Mouse (Mus musculus) layer of hippocampus, adult 18-20 months (tissue): ENCODE measurements at regions not wholly inside any gene's neighbourhood (a gene's known extent, or its start where the extent isn't known, plus 50 kb on each side); places are given as distances from the start of the nearest gene placed in this dataset.

ENCODE experiments used
- DNase-seq, 2 experiments: peaks; one replicate each; pipeline ENCODE4 v3.0.0; 2022; ENCODE audit warnings: low spot score in 2 of 2

DNA sequence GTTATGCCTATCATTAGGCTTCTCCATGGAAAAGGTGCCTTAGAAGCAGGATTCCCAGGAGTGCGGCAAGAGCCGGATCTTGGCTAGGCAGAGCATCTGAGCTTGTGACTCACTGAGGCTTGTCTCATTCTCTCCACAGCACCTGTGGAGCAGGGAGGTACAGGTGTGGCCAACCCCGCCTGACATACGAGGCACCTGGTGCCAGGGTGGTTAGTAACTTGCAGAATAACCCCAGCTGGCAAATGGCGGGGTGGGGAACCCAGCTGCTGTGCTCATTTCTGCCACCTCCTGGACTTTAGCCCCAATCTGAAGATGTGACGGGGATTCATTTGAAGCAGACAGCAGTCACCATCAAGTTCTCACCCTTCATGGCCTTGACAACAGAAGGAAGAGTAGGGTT lies 96.2 kb downstream of the Pdgfra start:
- DNase-seq = no peak

DNA sequence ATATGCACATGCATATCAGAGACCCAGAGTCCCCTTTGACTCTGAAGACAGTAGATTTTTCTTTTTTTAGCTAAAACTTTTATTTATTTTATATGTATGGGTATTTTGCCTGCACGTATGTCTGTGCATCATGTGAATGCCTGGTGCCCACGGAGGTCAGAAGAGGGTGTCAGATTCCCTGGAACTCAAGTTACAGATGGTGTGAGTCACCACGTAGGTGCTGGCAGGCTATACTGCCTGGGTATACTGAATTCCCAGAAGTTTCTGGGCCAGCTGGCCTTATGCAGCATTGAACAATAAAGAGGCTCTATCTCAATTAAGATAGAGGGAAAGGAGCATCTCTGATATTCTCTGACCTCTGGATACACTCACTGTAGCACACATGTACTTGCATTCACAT lies 97.6 kb downstream of the Pdgfra start:
- no peak for DNase-seq

DNA sequence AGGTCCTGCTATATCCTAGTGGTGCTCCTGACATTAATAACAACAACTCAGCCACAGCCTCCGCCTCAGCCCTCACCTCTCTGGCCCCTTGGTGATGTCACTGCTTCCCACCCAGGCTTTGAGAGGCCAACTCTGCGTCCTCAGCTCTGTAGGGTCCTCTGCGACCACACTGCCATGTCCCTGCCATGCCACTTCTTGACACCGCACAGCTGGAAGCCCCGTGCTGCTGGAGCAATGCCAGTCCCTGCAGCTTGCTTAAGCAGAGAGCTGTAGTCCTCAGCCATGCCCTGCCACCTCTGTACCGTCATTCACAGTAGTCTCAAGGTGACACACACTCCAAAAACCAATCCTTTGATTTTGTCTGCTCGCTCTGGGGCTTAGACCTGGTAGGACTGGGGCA lies 101.3 kb downstream of the Pdgfra start:
- DNase-seq = no peak

DNA sequence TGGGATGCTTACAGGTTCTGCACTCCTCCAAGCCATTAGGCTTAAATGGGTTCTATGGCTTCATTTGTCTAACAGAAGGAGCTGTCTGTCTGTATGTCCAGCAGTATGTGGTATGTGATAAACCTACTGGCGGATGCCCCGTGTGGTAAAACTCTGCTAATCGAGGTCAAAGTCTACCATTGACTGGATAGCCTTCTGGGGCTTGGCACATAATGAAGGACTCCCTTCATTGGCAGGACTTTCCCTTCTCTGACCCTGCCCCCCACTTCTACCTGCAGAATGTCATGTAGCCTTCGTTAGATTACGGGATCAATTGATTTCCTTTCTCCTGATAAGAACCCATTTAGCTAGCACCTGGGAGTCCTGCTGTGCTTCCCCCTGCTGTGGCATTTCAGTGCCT lies 101.7 kb downstream of the Pdgfra start:
- no peak for DNase-seq

DNA sequence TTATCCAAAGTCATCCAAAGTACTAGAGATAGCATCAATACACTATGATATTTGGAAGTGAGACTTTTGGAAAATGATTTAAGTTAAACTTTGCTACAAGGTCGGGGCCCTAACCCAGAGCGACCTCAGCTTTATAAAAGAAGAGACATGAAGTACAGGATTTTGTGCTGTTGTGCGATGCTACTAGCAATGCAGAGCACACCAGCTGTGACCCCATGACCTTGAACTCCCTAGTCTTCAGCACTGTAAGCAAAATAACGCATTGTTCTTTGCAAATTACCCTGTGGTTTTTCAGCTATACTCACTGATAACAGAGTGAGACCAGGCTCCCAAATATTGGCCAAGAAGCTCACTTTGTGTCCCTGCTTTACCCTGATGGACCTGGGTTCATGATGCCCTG lies 104.1 kb downstream of the Pdgfra start:
- DNase-seq = no peak

DNA sequence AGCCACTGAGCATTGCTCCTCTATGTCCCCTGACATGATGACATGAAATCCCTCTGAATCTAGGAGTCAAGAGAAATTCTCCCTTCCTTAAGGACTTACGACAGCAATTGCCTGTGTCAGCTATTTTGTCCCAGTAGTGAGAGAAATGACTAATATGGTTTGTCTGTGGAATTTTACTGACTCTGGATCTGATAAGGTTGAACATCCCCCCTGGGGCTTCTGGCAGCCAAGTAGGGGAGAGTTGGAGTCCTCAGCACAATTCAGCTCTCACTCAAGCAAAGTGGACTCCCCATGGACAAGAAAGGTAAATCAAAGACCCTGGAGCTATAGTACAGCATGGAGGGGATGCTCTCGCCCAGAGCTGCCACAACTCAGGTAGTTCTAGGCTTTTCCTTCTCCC lies 105.0 kb downstream of the Pdgfra start:
- no peak for DNase-seq

DNA sequence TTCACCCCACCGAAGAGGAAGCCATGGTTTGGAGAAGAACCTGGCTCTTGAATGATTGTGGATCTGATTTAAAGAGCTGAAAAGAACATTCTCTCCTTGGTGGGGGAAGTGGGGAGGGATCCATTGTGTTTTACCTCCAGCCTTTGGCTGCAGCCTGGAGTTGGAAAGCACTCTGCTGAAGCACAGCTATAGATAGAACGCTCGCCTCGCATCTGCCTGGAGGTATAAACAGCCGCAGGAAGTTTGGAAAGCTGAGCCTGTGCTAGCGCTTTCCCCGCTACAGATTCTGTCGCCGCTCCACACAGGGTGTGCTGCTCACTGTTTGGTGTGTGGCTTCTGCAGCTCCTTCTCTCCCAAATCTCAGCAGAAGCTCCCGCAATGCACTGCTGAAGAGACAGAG lies 108.2 kb downstream of the Pdgfra start:
- peak in 1 of 2 experiments; percentile 28 for DNase-seq

DNA sequence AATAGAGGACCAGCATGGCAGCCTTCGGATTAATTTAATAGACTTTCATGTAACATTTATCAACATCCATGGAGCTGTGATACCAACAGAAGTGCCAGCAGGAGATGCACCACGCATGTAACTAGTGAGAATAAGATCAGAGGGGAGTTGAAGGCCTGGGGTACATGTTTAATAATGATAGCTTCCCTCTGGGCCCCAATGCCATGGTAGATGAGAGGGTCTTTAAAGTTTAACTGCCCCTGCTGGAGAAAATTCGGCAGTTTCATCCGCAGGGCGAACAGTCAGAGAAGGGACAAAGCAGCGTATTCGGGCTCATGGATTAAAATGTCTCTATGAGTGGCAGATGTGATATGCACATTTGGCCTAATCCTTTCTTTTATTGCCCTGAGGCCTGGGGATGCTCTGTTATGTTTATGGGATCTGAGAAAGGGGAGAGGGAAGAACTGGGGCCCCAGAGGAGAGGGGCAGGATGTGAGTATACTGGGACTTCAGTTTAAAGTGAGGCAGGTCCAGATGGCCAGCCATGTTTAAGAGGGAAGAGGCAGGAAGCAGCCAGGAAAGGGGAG lies 114.1 kb downstream of the Pdgfra start:
- no peak for DNase-seq

DNA sequence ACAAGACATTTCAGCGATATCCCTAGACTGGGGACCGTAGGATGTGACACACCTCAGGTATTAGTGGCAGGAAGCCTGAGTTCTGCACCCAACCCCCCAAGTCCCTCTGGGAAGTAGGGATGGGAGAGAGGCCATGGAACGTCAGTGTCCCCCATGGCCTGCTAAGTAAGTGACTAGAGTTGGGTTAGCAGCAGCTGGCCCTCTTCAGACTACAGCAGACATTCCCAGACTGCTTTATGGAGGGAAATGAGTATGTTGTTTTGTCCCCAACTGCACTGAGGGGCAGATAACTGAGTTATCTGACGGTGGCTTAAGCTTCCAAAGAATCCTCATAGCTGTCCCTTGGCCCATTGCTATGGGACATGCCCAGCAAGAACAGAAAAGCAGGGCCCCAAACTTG lies 114.8 kb downstream of the Pdgfra start:
- DNase-seq = no peak

DNA sequence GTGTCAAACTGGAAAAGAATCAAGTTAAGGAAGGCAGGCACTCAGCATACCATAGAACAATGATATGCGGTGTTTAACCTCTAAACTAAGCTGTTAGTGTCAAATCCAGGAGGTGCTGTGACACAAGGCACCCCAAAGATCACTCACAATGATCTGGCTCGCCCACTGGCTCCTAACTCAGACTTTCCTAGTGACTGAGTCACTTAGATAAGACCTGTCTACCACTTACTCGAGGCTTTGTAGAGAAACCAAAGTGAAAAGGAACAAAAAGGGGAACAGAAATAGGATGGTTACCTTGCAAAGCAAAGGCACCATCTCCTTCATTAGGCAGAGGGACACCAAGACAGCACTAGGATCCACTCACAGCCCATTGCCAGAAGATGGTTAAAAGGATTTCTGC lies 115.7 kb downstream of the Pdgfra start:
- no peak for DNase-seq

DNA sequence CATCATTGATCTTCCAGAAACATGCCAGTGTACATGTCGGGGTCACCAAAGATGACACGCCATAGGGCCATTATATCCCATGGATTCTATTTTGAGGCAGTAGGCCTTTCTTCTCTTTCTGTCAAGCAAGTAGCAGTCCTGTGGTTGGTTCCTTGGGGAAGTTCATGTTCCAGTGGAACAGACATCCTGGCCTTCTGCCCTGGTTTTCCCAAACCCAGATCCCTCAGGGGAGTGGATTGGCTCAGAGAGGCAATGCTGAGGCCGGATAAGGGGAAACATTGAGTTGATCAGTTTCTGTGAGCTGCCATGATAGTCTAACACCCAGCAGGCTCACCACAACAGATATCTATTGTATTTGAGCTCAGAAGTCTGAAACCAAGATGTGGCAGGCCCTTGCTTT lies 125.9 kb downstream of the Pdgfra start:
- DNase-seq = no peak

DNA sequence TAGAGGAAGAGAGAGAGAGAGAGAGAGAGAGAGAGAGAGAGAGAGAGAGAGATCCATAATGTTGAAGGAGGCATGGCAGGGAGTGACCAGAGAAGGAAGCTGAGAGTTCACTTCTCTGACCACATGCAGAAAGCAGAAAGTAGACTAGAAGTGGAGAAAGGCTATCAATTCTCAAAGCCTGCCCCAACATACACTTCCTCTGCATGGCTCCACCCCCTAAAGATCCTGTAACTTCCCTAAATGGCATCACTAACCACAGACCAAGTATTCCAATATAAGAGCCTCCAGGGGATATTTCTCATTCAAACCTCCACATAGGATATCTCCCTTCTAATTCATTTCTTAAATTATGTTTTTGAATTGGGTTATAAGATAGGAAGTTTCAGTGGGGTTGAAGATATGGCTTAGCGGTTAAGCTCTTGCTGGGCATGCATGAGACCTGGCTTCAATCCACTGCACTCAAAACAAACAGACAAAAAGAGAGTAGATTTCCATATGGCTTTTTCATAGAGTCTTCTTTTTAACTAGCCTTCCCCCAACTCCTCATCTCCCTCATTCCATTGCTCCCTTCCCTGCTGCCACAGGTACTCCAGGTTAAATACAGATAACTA lies 127.6 kb downstream of the Pdgfra start:
- DNase-seq = no peak

DNA sequence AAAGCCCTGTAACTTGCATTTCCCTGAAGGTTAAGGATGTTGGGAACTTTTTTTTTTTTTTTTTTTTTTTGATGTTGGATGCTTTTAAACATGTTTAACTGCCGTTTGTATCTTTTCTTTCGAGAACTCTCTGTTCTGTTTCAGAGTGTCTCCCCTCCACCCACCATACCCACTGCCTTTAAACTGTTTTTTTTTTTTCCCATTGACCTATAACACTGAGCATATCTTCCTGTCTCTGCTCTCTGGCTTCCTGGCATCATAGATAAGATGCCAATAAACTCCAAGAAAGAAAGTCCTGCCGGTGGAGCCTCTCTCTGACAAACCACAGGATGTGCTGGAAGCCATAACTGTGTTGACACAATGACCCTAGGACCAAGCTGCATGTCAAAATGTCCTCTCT lies 128.6 kb downstream of the Pdgfra start:
- no peak for DNase-seq

DNA sequence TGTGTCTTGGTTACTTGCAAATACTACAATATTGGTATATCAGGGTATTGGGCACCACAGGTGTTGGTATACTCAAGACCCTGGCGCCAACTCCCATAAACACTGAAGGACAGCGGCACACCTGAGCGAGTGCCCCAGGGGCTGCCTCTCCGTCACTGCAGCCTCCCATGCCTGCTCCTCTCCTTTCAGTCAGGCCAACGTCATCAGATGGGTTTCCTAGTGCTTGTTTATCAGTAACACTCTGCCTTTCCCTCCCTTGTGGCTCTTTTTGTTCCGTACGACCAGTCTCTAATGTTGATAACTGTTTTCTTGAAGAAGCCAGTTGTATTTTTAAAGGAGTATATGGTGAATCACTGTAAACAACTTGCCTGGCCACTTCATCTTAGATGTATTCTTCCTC lies 129.4 kb downstream of the Pdgfra start:
- DNase-seq = no peak

DNA sequence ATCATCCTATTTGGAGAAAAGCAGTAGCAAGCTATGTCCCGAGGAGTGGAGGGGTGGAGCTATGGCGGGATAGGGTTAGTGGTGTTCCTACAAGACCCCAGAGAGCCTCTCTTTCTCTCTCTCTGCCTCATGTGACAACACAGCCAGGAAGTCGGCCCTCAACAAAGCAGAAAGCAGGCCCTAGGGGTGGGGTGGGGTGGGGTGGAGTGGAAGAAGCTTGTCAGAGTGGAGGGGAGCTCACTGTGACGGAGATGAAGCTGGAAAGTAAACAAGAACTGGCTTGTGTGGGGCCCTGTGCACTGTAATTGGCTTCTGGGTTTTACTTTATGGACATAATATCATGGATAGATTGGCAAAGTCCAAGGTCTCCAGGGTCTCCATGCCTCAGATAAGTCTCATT lies 130.5 kb downstream of the Pdgfra start:
- DNase-seq = no peak

DNA sequence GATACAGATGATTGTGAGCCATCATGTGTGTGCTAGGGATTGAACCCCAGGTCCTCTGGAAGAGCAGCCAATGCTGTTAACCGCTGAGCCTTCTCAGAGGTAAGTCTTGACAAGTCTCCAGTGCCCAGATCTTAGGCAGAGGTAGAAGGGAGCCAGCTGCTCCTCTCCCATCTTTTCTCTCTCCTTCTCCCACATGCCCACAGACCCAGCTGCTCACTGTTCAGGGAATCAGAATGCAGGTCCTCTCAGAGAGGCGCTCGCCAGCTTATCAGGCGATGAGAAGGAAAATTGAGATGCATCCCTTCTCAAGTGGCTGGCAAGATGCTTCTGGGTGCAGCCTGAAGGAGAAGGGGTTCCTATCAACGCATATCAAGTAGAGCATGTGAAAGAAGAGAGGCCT lies 131.7 kb downstream of the Pdgfra start:
- no peak for DNase-seq

DNA sequence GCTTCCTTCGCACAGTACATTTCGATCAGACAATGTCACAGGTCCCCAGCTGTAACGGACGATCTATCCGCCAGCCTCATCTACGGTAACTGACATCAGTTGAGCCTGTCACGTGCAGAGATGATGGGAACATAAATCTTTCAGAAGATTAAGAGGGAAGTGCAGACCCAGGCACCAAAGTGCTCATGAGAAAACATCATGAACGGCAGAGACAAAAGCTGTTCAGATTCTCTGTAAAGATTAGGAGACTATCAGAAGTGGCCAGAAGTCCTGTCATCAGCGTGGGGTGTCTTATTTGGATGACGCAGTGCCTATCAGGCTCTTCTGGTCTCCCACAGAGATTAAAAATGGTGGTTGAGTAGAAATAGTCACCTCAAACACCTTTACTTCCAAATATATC lies 133.9 kb downstream of the Pdgfra start:
- DNase-seq = no peak

DNA sequence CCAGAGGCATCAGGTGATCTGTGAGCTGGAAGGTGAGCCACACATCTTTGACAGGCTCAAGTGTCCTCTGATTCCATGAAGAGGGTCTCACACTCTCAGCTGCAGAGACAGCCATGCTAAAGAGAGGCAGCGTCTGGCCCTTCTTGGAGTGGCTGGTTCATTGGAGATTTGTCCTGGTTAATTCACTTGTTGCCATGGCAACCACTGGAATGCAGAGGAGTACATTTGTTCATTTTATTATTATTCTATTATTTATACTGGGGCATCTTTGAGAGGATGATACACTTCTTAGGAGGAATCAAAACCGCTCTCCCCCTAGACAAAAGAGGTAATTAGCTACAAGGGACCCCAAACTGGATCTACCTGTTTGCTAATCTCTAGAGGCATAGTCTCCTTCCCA lies 143.6 kb downstream of the Pdgfra start:
- DNase-seq = no peak

DNA sequence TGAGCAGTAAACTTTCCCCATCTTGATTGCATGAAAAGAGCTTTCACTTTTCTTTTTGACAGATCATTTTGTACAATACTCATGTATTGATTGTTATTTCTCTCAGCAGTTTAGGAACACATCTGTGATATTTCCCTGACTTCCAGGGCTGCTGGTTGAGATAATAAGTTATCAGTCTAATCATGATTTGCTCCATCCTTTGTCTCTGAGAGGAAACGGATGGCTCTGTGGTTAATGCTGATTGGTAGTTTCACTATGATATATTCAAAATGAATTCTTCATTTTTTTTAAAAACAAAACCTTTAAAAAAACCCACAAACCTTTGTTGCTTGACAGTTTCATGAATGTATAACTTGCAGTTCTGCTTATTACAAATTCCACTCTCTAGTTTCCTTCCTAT lies 160.8 kb downstream of the Pdgfra start:
- no peak for DNase-seq

DNA sequence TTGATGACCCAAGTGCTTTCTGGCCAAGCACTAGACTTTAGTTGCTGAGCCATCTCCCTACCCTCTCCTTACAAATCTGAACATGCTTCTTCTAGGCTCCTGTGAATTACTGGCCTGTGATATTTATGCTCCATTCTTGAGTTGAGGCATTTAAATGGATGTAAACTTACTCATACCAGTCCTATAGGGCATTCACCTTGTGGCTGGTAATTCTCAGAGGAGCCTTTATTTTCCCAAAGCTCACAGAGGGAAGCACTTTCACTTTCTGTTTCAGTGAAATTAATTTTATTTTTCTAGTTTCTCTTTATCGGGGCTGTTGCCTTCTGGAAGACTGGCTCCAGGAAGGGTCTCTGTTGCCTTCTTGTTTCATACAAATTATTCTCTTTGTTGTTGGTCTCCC lies 163.9 kb downstream of the Pdgfra start:
- DNase-seq = no peak

DNA sequence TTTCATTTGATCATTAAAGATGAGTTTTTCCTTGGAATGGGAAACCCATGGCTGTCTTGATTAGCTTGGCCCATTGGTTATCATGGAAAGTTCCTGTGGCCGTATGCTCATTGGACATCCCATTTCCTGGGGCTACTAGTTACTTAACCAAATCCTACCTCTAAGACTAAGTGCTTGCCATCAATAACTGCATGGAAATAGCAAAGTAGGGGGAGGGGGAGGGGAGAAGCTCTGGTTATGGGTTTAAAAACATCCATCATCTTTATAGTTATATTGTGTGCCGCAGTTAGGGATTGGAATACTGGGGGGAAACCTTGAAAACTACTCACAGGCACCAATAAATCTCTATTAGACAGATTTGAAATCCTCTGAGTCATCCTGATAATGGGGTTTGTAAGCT lies 168.4 kb downstream of the Pdgfra start:
- no peak for DNase-seq

DNA sequence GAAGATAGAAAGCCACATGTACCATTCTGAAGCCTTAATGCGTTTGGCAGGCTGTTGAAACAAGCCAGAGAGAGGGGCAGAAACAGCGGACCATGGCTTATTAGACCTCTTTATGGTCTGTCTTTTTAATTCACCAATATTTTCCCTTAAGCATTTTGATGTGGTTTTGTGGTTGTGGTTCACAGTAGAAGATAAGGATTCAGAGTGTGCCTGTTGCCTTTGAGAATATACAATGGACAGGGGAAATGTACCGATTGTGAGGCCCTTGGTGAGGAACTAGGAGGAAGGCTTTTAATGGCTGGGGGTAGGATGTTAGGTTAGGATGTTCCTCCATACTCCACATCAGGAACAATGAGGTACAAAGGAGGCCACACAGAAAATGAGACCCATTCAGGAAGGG lies 182.0 kb downstream of the Pdgfra start:
- no peak for DNase-seq

DNA sequence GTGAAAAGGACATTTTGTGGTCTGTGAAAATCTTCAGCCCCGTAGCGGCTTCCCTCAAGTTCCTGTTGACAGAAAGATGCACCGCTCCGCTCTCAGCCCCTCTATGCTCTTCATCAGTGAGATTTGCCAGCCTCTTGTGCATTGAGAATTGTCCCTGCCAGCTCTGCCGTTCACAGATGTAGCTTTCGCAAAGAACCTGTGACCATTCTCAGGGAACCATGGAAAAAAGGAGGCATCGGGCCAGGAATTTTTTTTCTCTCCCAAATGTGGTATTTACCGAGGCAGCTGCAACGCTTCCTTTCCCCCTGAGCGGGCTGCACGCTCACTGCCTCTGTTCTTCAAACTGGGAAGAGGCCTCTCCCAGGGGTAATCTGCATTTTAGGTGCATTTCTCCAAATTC lies 184.4 kb downstream of the Pdgfra start:
- peak in 1 of 2 experiments; percentile 8 for DNase-seq

DNA sequence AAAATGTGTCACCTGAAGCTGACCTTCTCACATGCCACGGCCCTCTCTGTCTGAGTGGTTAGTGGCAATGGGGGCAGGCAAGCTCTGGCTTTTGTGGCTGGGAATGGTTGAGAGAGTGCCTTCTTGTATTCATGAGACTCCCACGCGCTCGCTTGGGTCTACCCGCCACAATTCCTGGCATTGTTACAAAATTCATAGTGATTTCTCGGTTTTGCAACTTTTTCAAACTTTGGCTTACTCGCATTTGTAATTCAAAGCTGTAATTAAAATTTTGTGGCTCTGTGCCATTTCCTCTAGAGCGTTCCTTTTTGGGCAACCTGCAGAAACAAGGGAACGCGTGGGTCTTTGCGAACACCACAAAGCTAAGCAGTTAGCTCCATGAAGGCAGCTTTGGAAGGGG lies 186.3 kb downstream of the Pdgfra start:
- DNase-seq = peak; percentile 11 to 77
